Mouse (Mus musculus) inflammation-experienced regulatory T-cells, adult 6 months (primary cell): ENCODE data around the gene Kcna10. TPM values are rescaled to one million over a fixed set of nuclear protein-coding genes. Genes with fewer than 3 reads are reported as not detected.

ENCODE experiments used
- ATAC-seq: one replicate; pipeline ENCODE4 v1.8.0; 2017
- polyA plus RNA-seq, 3 experiments: library from polyadenylated mRNA; unstranded; fragments of 100-300 nt; shearing (Covaris generic); gene quantifications; one replicate each; pipeline ENCODE4 v1.2.1; 2017

Gene Kcna10
- polyA plus RNA-seq, 3 experiments from 2014 or later: not detected

- ATAC-seq: no peak
Observed at GRCm38 (mm10) chr3:107205170-107205569, 22.3 kb downstream of the Kcna10 start.

DNA sequence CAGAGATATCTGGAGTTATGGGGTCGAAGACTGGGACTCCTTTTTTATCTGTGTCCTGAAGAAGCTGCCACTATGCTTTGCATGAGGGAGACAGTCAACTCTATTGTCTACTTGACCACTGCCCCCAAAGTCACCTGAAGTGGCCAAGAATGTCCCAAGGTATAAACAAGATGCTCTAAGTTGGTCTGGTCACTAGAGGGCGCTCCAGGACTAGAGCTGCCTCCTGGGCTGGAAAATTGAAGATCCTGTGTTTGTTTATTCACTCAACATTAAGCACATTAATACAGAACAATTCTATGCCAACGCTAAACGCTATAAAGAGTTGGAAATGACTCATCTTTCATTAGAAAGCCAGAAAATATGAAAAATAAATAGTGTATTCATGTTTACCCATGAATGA lies 23.1 kb downstream of the Kcna10 start:
- peak; percentile 75 for ATAC-seq

GRCm38 (mm10) chr3:107206490-107207150 lies 23.8 kb downstream of the Kcna10 start:
- ATAC-seq: peak; percentile 62

- ATAC-seq: no peak
Observed at GRCm38 (mm10) chr3:107207625-107208253, 24.9 kb downstream of the Kcna10 start.

- ATAC-seq: no peak
Observed at GRCm38 (mm10) chr3:107214606-107215005, 31.8 kb downstream of the Kcna10 start.

DNA sequence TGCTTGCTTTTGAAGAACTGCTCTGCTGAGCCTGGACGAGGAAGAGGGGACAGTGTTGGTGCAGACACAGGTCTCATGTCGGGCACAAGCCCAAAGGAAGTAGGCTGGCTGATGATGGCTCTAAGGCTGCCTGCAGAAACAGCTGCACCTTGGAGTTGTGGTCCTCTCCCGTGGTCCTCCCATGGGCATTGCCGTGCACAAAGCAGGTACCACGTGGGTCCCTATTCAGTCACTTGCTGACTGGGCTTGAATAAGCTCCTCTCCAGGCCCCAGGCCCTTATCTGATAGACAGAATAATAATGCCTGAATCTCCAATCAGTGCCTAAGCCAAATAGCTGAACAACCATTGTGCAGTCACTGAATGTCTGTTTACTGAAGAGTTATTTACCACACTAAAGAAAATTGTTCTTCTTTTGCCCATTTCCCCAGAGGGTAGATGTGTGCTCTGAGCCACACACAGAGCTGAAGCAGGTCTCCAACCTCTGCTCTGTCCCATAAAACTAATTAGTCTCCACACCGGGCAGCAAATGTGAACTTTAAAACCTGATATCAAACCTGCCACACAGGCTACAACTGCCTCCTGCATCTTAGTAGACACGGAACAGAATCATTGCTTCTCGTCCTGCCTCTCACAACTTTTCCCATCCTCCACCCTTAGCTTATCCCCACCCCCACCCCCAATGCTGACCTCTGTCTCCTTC lies 33.7 kb downstream of the Kcna10 start:
- no peak for ATAC-seq

- no peak for ATAC-seq
Observed at GRCm38 (mm10) chr3:107217101-107217480, 34.2 kb downstream of the Kcna10 start.

- ATAC-seq: no peak
Observed at GRCm38 (mm10) chr3:107218572-107218971, 35.7 kb downstream of the Kcna10 start.

DNA sequence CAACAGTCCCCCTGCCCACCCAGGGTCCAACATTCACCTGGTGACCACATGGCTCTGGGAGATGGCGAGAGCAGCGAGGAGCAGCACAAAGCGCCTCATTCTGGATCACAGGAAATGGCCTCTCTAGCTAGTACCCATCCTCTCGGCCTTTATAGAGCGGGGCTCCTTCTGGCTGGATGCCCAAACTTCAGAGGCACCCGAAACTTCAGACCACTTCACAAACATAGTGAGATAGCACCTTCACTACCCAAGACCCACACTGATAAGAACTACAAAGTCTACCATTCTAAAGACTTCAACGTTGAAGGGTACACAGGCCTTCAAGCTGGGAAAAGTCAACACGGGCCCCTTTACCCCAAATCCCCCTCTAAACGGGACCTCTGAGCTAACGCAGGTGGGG lies 38.8 kb downstream of the Kcna10 start, which contains the start of gene Cym:
Gene Cym (minus strand): TSS at position 125 of the 400 bp plus-strand sequence.
- no peak for ATAC-seq

GRCm38 (mm10) chr3:107223230-107223629 lies 40.4 kb downstream of the Kcna10 start:
- no peak for ATAC-seq

DNA sequence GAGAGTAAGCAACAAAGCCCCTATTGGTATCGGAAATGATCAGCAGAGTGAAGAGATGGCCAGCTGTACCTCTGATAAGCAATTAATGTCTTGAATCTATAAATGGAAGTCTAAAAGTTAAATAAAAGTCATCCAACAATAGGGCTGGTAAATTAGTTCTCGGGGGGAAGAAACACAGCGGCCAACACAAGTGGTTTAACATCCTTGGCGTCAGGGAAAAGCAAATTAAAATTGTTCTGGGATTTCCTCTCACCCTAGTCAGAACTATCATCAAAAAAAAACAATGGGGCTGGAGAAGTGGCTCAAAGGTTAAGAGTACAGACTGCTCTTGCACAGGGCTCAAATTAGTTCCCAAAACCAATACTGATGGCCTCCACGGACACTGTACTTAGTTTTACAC lies 43.0 kb downstream of the Kcna10 start:
- no peak for ATAC-seq

DNA sequence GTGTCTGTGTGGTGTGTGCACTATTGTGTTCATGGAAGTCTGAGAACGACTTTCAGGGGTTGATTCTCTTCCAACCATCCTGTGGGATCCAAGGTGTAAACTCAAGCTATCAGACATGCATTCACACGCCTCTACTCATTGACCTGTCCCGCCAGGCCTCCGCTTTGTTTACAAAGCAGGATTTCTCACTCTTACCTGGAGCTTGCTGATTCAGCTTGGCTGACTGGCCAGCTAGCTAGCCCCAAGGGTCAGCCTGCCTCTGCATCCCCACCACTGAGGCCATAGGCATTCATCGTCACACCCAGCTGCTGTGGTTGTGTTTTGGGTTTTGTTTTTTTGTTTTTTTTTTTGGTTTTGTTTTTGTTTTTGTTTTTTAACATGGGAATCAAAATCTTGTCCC lies 46.4 kb downstream of the Kcna10 start:
- no peak for ATAC-seq

DNA sequence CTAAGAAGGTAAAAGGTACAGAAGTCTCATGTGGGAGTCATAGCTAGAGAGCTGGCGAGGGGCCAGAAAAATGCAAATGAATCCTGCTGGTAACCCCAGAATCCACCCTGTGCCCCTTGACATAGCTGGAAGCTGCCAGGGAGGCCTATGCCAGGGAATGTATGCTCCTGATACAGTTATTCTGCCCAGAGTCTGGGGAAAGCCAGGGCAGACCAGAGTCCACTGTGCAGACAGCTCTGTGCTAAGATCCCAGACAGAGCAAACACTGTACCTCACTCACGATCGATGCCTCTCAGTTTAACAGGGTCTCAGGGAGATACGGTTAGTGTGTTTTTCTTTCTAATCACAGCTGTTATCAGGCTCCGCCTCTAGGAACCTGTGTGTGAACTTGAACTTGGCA lies 47.0 kb downstream of the Kcna10 start:
- no peak for ATAC-seq

- ATAC-seq: no peak
Observed at GRCm38 (mm10) chr3:107230527-107230926, 47.7 kb downstream of the Kcna10 start, which contains the start of gene A630076J17Rik. Gene A630076J17Rik, plus strand, starts transcription at chr3:107230614.

GRCm38 (mm10) chr3:107231202-107231601 lies 48.3 kb downstream of the Kcna10 start:
- no peak for ATAC-seq

DNA sequence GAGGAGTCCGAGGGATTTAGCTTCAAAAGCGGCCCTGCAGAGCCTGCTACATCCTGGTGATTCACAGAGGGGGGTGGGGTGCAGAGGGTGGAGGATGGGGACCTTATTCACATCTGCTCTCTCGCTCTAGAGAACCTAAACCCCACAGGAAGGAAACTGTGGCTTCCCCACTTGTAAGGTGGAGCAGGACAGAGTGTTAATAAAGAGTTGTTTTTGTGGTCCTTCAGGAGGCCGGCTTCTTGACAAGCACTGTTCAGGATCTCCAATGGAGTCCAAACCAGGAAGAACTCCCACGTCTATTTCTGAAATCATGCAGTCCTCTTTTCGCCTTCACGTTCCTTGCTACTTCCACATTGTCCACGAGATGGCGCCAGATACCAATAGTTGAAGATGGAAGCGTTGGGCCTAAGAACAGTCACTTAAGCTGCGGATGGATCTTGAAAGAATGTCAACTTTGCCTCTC lies 50.5 kb downstream of the Kcna10 start:
- ATAC-seq: peak; percentile 95

GRCm38 (mm10) chr3:107233945-107234344 lies 51.1 kb downstream of the Kcna10 start:
- ATAC-seq: peak; percentile 5

DNA sequence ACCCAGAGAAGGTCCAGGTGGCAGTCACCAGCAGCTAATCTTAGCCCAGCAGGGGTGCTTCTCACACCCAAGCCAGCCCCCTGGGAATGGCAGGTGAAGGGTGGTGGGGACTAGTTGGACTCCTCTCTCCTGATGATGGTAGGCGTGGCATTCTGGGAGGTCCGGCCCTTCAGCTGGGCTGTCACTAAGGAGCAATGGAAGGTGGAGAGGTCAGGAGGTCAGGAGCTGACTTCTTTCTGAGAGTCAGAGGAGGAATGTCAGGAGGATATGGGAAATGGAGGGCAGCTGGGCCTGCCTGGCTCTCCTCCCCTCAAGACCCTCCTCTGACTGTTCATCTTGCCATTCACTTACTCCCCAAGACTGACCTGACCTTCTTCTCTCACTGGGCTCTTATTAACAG lies 55.2 kb downstream of the Kcna10 start:
- ATAC-seq: no peak

GRCm38 (mm10) chr3:107238471-107238980 lies 55.7 kb downstream of the Kcna10 start:
- ATAC-seq: no peak

DNA sequence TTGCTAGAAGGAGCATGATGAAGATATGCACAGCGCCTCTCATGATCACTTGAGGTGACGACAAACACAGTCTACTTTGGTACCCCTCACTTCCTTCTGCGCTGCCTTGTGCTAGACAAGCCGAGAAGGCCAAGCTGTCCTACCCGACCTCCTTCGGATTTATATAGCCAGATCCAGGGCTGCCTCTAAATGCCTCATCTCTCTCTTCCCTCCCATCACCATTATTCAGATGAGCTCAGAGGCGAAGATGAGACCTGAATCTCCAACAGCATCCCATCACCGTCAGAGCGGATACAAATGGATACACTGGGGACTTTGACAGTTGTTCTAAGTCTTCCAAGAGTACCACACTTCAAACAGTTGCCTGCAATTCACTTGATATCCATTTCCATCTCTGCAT lies 56.8 kb downstream of the Kcna10 start, which contains the start of gene Prok1:
Gene Prok1 (minus strand): TSS at position 101 of the 400 bp plus-strand sequence.
- no peak for ATAC-seq

- no peak for ATAC-seq
Observed at GRCm38 (mm10) chr3:107241389-107242094, 58.7 kb downstream of the Kcna10 start.
